Mouse (Mus musculus): ENCODE measurements around the gene Svep1.

- TF ChIP-seq POLR2A (IDR thresholded peaks at IDR 0.05; ENCODE audit: insufficient read depth, low read depth, low read length): no peak
- no peak for TF ChIP-seq CTCF (IDR thresholded peaks at IDR 0.05; ENCODE audit: insufficient read depth, low read depth, low read length)
Measured at GRCm38 (mm10) chr4:58174435-58174987, 32.1 kb downstream of the Svep1 start.
